Mouse (Mus musculus): ENCODE data around the gene Stard3. TPM values are rescaled to one million over a fixed set of nuclear protein-coding genes. Genes with fewer than 3 reads are reported as not detected.

The Stard3 gene
- 8.5 and 9.2 TPM in 2 replicates for total RNA-seq (2015; ENCODE audit: low replicate concordance)
- total RNA-seq (2017; ENCODE audit: low replicate concordance) = 2.8 and 6.0 TPM in 2 replicates

DNA sequence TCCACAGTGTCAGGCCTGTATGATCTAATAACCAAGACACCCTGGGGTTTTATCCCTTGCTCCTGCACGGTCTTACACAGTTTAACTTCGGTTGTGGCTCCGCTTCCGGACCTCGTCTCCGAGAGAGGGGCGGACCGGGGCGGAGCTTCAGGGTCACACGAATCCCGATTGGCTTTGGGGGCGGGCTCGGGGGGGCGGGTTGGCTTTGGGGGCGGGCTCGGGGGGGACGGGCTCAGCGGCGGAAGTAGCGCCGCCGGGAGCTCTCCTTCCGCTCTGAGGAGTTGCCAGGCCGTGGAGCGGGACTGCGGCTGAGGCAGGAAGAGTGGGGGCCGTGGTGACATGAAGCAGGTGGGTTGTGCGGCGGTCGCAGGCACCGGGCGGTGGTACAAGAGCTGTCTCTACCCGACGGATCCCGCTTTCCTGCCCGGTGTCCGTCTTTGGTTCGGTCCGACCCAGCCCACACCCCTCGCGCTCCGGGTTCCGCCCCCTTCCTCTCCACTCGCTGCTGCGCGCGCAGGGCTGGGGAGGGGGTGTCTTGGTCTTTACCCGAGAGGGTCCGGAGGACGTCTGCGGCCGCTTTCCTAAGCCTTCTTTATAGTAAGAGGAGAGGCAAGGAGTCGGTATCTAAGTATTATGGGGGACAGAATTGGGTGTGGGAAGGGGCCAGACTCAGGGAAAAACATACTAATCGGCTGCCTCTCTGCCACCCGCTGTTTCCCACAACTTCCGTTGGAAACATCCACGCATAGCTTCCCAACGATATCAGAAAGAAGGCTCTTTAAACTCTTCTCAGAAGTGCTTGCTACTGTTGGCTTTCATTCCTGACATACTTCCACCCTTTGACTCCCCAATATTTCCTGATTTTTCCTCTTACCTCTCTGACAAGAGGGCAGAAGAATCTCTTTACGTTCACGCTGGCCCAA, at the start of gene Stard3:
Gene Stard3 (plus strand): TSS at position 208 of the 923 bp plus-strand sequence.
- peak; percentile 84 for ATAC-seq (replicated peaks; ENCODE audit: low FRiP score, poor library complexity, severe bottlenecking)

GRCm38 (mm10) chr11:98313790-98314323, 44.3 kb upstream of the Stard3 start:
- no peak for ATAC-seq (replicated peaks; ENCODE audit: low FRiP score, poor library complexity, severe bottlenecking)

DNA sequence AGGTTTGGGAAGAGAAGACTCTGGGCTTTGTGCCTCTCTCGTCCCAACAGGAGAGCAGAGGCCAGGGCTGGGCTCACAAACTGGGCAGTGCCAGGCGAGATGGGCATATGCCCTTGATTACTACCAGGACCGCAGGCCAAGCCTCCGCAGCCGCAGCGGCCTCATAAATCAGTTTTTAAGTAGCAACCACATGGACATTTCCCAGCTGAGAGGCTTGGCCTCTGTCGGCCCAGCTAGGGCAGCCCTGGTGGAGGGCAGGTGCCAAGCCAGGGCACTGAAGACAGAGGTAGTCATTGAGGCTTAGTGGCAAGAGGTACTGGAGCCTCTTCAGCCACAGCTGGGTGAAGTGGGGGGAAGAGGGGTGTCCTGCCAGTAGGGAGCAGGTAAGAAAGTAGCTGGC, 40.7 kb upstream of the Stard3 start:
- no peak for ATAC-seq (replicated peaks; ENCODE audit: low FRiP score, poor library complexity, severe bottlenecking)

- no peak for ATAC-seq (replicated peaks; ENCODE audit: low FRiP score, poor library complexity, severe bottlenecking)
These were observed 39.6 kb upstream of the Stard3 start for GRCm38 (mm10) chr11:98318421-98319116.

DNA sequence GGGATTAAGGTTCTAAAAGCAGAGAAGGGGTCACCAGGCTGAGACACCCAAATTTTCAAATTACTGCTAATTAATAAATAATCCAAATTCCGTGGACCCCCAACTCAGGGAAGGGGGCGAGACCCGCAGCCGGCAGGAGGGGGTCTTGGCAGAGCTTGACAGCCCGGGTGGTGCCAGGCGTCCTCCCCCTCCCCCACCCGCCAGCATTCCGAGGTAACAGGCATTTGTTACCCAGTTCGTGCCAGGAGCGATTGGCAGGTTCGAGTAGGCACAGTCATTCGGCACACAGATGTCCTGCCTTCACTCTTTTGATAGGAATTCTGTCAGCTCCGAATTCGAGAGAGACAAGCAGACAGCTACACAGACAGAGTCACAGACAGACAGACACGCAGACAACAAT, 39.0 kb upstream of the Stard3 start:
- no peak for ATAC-seq (replicated peaks; ENCODE audit: low FRiP score, poor library complexity, severe bottlenecking)

DNA sequence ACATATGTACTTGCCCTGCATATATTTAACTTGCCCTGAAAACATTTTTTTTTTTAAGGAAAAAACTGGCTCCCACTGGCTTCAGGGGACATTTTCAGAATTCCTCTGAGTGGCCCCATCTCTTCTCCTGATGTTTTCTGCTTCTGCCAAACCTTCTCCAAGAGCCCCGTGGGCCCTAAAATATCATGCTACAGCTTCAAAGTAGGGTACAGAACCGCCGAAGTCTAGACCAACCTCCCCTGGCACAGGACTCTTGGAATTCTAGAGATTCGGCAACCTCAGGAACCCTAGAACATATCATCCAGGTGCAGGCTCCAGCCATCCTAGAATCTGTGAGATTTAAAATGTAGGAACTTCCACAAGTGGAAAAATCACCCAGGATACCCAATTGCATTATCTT, 38.6 kb upstream of the Stard3 start:
- ATAC-seq (replicated peaks; ENCODE audit: low FRiP score, poor library complexity, severe bottlenecking) = no peak

GRCm38 (mm10) chr11:98319944-98320343, 38.2 kb upstream of the Stard3 start:
- no peak for ATAC-seq (replicated peaks; ENCODE audit: low FRiP score, poor library complexity, severe bottlenecking)

DNA sequence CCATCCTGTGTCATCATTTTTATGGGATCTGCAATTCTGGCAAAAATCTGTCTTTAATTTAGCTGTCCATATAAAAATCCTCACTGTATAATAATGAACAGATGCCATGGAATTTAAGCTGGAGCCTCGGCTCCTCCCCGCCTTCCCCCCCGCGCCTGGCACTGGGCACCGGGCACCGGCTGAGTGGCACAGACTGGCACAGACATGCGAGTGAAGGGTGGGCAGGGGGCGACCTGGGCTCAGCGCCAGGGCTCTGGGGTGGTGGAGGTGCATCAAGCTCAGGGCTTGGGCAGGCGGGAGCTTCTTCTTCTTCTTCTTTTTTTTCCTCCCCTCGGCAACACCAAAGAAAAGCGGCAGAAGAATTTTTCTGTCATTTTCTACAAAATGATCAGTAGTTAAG, 37.8 kb upstream of the Stard3 start:
- no peak for ATAC-seq (replicated peaks; ENCODE audit: low FRiP score, poor library complexity, severe bottlenecking)

DNA sequence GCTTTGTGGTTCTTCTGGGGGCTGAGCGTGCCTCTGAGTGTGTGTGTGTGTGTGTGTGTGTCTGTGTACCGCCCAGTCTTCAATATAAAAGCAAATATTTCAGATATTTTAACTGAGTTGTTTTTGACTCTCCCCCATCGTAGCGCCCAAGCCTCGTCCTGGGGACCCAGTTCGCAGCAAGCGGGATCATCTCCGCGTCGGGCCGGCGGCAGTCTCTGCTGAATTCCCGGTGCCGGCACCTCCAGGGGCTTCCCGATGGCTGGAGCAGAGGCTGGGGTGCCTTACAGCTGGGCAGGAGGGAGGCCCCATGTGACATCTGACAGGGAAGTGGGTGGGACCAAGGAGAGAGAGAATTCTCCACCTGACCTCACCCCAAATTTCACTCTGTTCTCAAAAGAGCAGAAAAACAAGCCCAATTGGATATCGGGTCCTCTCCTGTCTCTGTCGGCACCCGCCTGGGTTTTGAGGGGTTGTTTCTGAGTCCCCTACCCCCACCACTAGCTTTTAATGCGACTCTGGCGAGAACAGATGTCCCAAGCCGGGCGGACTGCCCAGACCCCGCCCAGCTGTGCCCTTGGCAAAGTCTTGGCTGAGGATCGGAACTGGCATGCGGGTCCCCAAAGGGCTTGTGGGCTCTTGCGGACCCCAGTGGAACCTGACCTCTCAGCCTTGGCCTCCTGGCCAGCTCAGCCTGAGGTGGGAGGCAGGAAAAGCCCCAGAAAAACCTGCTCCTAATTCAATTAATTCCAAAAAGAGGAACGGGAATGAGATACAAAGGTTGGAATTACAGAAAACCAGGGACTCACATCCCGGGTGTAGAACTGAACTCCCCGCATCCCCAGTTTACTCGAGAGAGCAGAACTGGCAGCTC, 37.1 kb upstream of the Stard3 start:
- ATAC-seq (replicated peaks; ENCODE audit: low FRiP score, poor library complexity, severe bottlenecking) = no peak

- ATAC-seq (replicated peaks; ENCODE audit: low FRiP score, poor library complexity, severe bottlenecking) = no peak
These were observed 36.5 kb upstream of the Stard3 start for GRCm38 (mm10) chr11:98321677-98322003.

- no peak for ATAC-seq (replicated peaks; ENCODE audit: low FRiP score, poor library complexity, severe bottlenecking)
These were observed 36.0 kb upstream of the Stard3 start for GRCm38 (mm10) chr11:98322159-98322558.

- ATAC-seq (replicated peaks; ENCODE audit: low FRiP score, poor library complexity, severe bottlenecking) = no peak
These were observed 34.9 kb upstream of the Stard3 start for GRCm38 (mm10) chr11:98323136-98323866.

DNA sequence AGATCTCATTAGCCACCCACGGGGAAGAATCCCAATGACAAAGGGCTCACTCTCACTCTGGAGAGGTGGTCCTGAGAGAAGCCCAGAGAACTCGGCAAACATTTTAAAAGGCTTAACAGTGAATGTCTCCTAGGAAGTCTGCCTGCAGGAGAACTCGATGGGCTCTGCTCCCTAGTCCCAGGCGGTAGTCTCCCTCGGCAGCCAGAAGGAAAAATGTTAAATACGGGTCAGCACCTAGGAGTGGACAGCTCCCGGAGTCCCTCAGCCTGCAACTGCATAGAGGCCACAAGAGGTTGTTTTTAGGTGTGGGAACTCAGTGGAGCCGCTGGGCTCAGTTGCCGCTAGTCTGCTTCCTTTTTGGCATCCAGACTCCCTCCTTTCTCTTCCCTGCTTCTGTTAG, 34.2 kb upstream of the Stard3 start:
- ATAC-seq (replicated peaks; ENCODE audit: low FRiP score, poor library complexity, severe bottlenecking) = no peak

DNA sequence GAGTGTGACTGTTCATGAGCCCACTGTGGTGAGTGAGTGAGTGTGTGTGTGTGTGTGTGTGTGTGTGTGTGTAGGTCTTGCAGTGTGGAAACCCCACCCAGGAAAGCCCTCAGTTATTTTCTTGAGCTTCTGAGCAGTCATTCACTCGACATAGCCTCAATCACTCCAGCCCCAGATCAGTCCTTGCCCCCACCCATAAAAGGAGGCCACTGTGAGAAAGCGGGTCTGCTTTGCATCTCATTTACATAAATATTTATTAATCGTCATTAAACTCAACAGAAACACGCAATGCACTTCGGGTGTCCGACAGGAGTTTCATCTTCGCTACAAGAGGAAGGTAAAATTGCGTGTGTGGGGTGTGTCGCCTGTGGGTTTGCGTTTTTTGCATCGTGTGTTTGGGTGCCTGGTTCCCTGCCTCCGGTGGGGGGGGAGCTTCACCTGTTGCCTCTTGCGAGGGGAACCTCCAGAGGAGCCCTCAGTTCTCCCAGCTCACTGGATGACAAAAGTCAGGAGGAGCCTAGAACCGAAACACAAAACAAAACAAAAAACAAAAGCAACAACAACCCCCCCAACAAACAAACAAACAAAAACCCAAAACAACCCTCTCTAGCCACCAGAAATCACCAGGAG, 32.9 kb upstream of the Stard3 start:
- ATAC-seq (replicated peaks; ENCODE audit: low FRiP score, poor library complexity, severe bottlenecking) = no peak

- ATAC-seq (replicated peaks; ENCODE audit: low FRiP score, poor library complexity, severe bottlenecking) = no peak
These were observed 32.3 kb upstream of the Stard3 start for GRCm38 (mm10) chr11:98325821-98326218.

GRCm38 (mm10) chr11:98326741-98327135, 31.4 kb upstream of the Stard3 start:
- no peak for ATAC-seq (replicated peaks; ENCODE audit: low FRiP score, poor library complexity, severe bottlenecking)

GRCm38 (mm10) chr11:98327136-98328030, 30.8 kb upstream of the Stard3 start:
- ATAC-seq (replicated peaks; ENCODE audit: low FRiP score, poor library complexity, severe bottlenecking) = no peak

GRCm38 (mm10) chr11:98328031-98328370, 30.2 kb upstream of the Stard3 start:
- ATAC-seq (replicated peaks; ENCODE audit: low FRiP score, poor library complexity, severe bottlenecking) = no peak
